Mouse (Mus musculus): Measurements from ENCODE around the gene Coro7.

The Coro7 gene

GRCm38 (mm10) chr16:4682628-4683179 lies 3.1 kb upstream of the Coro7 start:
- CTCF ChIA-PET, result interaction anchor here (0.6 kb wide), 1 partner anchor 15 kb away, joined by 3 read pairs; no protein-coding TSS in a partner anchor

DNA sequence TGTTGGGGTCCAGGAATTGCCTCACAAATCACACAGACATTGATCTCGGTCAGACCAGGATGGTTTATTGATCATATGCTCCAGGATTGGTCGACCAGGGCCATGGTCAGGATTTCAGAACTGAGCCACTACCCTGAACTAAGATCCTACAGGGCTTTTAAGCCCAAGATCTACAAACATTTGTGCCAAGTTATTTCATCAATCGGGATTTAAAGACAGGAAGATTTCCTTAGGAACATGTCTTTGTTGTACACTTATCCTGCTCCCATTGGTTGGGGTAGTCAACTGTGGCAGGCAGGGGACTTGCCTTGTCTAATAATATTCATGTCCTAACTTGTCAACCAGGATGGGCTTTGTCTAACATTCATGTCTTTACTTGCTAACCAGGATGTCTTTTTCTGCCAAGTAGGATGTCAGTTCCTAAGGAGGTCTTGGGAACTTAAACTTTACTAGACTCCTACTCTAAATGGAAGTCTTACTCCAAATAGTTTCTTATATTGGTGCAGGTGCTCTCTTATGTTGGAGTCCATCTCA lies 1.4 kb upstream of the Coro7 start:
- CTCF ChIA-PET, result interaction anchor here (0.5 to 0.8 kb wide), 2 partner anchors 32 to 531 kb away, joined by 4 read pairs; no protein-coding TSS in a partner anchor

GRCm38 (mm10) chr16:4678080-4678479 lies 1.5 kb downstream of the Coro7 start:
- CTCF ChIA-PET, result no interaction called here

DNA sequence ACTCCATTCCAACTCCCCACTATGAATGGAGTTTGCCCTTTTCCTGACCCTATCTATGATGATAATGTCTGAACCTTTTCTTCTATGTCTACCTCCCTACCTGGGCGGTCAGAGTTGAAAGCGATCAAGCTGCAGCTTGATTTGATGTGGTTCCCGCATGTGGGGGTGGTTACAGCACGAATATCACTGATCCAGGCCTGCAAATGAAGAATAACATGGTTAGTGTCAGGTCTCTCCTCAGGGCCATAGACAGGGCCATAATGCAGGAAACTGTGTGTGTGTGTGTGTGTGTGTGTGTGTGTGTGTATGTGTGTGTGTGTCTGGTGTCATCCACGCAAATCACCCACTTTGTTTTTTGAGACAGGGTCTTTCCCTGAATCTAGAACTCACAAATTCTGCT lies 2.7 kb downstream of the Coro7 start:
- CTCF ChIA-PET, result interaction anchor here (0.8 kb wide), 1 partner anchor 16 kb away, joined by 8 read pairs; no protein-coding TSS in a partner anchor

GRCm38 (mm10) chr16:4674091-4674490 lies 5.5 kb downstream of the Coro7 start:
- CTCF ChIA-PET, result no interaction called here

DNA sequence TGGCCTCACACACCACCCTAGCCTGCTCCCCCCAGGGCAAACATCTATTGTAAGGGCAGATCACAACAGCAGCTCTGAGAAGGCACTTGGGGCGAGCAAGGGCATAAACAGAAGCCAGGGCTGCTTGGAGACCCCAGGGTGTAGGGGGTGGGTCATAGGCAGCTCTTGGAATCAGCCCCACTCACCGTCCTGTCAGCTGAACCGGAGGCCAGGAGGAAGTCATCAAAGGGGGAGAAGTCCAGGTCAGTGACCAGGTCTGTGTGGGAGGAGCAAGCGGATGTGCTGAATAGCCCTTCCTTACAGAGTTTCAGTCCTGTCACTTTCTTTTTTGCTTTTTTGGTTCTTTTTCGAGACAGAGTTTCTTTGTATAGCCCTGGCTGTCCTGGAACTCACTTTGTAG lies 9.3 kb downstream of the Coro7 start:
- CTCF ChIA-PET, result no interaction called here

DNA sequence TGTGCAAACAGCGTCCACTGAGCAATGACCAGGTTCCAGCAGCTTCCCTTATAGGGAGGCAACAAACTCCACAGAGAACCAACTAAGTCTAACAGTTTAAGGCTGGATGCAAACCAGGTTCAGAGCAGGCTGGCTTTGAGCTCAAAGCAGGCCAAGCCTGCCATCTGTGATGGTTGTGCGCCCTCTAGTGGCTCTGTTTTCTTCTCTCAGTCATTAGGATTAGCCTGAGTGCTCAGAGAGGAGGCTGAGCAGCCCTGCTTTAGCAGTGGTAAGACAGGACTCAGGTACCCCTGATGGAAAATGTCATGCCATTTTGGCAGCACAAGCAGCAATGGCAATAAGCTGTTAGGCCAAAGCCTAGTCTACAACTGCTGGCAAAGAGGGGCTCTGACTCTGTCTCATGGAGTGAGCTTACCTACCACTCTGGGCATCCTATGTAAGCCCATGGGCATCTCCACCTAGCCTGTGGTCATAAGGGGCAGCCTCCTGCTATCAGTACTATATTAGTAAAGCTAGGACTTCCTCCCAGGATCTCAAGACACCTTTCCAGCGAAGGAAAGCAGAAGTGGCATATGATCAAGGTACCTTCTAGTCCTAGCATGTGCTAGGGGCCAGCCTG lies 12.3 kb downstream of the Coro7 start:
- CTCF ChIA-PET, result interaction anchor here (0.7 to 1.3 kb wide), 4 partner anchors 12 to 60 kb away, joined by 3 read pairs; no protein-coding TSS in a partner anchor

- CTCF ChIA-PET, result interaction anchor here (1.3 kb wide), 1 partner anchor 11 kb away, joined by 3 read pairs; no protein-coding TSS in a partner anchor
Measured at GRCm38 (mm10) chr16:4665726-4666125, 13.9 kb downstream of the Coro7 start.

- CTCF ChIA-PET, result no interaction called here
Measured at GRCm38 (mm10) chr16:4663806-4664205, 15.8 kb downstream of the Coro7 start.

GRCm38 (mm10) chr16:4661605-4662004 lies 18.0 kb downstream of the Coro7 start:
- CTCF ChIA-PET, result no interaction called here

DNA sequence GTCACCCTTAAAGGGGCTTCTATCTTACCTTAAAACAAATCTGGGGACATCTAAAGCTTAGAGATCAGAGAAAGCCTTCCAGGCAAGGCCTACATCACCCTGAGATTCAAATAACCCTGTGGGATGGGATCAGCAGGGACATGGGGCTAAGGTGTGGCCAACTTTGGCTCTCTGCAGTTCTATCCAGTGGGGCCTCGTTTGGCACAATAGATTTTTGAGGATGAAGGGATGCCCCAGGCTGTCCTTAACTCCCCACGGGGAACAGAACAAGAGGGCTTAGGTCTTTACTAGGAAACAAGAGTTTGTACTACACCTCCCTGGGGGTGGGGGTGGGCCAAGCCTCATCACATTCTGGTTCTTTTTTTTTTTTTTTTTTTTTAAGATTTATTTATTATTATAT lies 20.3 kb downstream of the Coro7 start:
- CTCF ChIA-PET, result no interaction called here

DNA sequence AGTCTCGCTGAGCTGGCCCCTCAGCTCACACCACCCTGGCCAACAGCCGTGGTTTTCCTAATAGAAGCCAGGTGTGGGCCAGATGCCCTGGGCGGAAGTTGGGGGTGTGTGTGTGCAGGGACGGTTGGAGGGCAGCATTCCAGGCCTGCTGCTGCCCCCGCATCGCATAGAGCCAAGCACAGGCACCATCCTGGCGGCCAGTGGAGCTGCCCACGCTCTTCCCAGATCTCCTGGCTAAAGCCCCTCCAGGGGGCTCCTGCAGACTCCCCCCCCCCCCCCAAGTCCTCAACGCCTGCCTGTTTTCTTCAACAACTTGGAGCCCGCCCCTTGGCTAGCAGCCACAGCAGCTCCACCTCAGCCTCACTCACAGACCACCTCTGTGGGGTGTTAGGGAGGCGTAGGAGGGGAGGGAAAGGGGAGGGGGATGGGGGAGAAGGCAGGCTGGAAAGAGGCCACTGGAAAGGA lies 20.8 kb downstream of the Coro7 start:
- CTCF ChIA-PET, result no interaction called here

GRCm38 (mm10) chr16:4656571-4657081 lies 23.0 kb downstream of the Coro7 start:
- CTCF ChIA-PET, result no interaction called here

- CTCF ChIA-PET, result interaction anchor here (1.2 kb wide), 1 partner anchor 11 kb away, joined by 3 read pairs; no protein-coding TSS in a partner anchor
Measured at GRCm38 (mm10) chr16:4655764-4656570, 23.6 kb downstream of the Coro7 start.

DNA sequence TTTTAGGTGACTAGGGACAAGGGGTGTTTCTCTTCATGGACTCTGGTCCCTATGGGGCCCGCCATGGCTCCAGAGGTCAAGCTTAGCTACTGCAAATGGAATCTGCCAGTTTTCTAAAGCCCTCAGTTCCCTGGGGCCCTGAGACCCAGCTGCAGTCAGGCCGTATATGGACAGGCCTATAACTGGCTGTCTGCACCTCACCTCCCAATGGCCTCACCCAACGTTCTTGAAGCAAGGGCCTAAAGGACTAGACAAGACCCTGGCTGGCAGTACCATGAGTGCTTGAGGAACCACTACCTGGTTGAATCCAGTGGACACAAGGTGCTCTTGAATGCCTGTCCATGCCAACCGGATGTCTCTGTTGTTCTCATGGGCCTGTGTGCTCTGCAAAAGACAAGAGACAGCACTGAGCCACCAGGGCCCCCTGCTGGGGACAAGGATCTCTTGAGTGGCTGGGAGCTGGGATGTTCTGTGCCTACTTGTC lies 24.3 kb downstream of the Coro7 start:
- CTCF ChIA-PET, result interaction anchor here (1.2 kb wide), 1 partner anchor 11 kb away, joined by 3 read pairs; no protein-coding TSS in a partner anchor

GRCm38 (mm10) chr16:4654706-4655105 lies 24.9 kb downstream of the Coro7 start:
- CTCF ChIA-PET, result interaction anchor here (1.2 kb wide), 1 partner anchor 12 kb away, joined by 3 read pairs; no protein-coding TSS in a partner anchor

DNA sequence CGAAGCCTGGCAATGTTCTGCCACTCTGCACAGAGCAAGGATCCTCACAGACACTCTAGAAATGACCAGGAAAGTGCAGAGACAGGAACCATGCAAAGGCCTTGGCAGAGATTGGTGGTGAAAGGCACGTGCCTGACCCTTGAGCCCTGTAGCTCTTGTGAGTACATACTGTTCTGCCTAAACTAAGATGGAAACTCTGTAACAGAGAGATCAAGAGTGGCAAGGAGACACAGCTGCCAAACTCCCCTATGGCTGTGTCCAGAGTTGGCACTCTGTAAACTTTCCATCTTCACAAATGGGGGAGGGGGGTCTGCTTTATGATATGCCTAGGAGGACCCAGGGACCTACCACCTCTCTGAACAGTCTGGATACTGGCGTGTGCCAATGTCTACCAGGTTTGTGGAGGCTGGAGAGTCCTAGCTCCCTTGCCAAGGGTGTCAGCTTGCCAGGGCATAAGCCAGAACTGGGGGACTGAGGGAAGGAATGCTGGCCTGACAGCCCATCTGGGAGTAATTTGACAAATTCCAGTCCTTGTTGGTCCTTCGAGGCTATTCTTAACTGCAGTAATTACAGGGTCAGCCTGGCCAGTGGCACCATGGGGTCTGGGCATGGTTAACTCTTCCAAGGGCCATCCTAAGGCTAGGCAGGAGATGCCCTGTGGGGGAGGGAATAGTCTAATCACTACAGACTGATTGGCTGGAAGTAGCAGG lies 26.7 kb downstream of the Coro7 start:
- CTCF ChIA-PET, result no interaction called here

DNA sequence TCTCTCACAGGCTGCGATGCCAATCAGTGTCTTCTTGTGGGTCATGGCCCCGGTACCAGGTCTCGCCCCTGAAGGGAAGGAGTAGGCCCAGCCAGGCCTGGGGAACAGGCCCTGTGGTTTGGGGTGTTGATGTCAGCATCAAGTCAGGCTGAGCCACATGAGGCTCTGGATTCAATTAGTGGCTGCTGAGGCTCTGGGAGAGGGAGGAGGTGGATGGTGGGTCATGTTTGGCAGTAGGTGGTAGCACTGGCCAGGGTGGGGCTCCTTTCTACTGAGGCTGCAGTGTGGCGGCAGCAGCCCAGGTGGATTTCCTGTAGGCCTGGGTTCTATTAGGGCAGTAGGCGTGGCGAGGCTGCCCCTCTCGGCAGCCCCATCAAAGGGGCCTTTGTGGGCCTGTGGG lies 28.0 kb downstream of the Coro7 start:
- CTCF ChIA-PET, result no interaction called here

DNA sequence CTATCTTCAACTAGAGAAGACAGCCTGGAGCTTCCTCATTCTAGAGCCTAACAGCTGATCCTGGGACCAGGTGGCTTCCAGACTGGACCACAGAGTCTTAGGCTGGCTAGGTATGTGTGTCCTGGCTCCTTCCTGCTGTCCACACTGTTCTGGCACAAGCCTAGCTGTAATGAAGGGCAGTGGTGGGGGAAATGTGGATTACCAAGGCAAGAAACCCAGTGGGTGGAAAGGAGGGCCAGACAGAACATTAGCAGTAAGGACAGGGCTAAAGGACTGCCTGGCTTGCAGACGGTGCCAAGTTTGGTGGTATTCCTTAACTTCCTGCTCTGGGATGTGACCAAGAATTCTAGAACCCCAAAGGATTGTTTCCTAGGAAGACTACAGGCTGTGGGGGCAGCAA lies 28.5 kb downstream of the Coro7 start:
- CTCF ChIA-PET, result no interaction called here

DNA sequence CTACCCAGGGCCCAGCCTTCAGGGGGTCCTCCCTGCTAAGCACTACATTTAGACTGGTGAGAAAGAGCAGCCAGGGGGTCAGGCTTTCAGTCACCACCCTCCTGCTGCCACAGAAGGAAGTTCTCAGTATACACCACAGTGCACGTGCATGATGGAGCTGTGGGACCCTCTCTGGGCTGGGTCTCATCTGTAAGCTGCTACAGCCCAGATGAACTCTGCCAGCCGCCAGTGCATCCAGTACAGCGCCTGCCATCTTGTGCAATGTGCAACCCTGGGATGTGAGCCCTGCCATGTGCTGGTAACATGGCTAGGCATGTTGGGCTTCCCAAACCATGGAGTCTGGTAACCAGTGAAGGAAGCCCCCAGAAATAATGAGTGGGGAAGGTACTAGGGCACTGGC lies 29.4 kb downstream of the Coro7 start:
- CTCF ChIA-PET, result no interaction called here

DNA sequence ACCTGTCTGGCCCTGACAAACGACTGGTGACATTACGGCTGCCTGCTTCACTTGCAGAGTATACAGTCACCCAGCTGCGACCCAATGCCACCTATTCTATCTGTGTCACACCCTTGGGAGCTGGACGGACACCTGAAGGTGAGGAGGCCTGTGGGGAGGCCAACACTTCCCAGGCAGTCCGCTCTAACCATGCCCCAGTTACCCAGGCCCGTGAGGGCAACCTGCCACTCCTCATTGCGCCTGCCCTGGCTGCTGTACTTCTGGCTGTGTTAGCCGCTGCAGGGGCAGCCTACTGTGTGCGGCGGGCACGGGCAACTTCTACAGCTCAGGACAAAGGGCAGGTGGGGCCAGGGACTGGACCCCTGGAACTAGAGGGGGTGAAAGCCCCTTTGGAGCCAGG lies 29.9 kb downstream of the Coro7 start:
- CTCF ChIA-PET, result no interaction called here

Data from spleen, embryonic (tissue).